Mouse (Mus musculus) retina, postnatal 7 days (tissue): ENCODE results near the gene Slc16a6.

Experiments
- DNase-seq: peaks from one replicate; pipeline ENCODE4 v3.0.0-alpha.2; 2012; ENCODE audit warnings: low read depth, low spot score

Gene Slc16a6

DNA sequence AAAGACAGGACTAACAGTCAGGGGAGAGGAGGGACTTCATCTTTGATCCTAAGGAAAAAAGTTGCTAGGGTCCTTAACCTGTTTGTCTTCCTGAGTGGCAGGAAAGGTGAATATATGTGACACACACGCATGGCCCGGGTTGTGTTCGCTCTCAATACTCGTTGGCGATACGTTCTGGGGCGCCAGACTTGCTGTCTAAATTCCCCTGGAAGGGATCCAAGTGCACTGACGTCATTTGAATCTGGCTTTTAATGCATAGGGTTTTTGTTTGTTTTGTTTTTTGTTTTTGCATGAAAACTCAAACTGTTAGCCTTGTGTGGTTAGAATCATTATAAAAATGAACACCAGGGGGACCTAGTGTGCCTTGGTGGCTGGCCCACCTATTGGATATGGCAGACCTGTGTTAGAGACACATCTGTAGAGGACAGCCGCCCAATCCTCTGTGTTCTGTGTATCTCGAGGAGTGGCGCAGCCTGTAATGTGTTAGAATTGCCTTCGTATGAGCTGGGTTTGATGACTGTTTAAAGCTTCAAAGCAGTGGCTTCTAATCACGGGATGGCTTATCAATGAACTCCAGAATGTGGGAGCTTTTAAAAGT lies 27.9 kb downstream of the Slc16a6 start:
- peak; percentile 38 for DNase-seq

GRCm38 (mm10) chr11:109444600-109444999 lies 28.8 kb downstream of the Slc16a6 start:
- no peak for DNase-seq

- no peak for DNase-seq
Observed at GRCm38 (mm10) chr11:109443468-109444263, 29.7 kb downstream of the Slc16a6 start.

- DNase-seq, result no peak
Observed at GRCm38 (mm10) chr11:109442166-109442730, 31.1 kb downstream of the Slc16a6 start.

DNA sequence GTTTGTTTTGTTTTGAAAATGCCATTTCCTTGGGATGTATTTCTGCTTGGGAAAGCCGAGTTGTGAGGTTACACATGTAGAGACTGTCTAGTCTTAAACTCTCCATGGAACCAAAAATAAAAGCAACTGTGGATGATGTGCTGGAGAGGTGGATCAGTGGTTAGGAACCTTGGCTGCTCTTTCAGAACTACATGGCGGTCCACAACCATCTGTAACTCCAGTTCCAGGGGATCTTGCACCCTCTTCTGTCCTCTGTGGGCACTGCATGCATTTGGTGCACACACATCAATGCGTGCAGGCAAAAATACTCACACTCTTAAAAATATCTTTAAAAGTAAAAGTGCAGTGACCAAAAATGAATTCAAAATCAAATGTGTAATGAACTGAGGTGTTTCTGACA lies 32.3 kb downstream of the Slc16a6 start:
- DNase-seq, result peak; percentile 35

GRCm38 (mm10) chr11:109440641-109441040 lies 32.8 kb downstream of the Slc16a6 start:
- no peak for DNase-seq

- peak; percentile 27 for DNase-seq
Observed at GRCm38 (mm10) chr11:109439829-109440340, 33.5 kb downstream of the Slc16a6 start.

DNA sequence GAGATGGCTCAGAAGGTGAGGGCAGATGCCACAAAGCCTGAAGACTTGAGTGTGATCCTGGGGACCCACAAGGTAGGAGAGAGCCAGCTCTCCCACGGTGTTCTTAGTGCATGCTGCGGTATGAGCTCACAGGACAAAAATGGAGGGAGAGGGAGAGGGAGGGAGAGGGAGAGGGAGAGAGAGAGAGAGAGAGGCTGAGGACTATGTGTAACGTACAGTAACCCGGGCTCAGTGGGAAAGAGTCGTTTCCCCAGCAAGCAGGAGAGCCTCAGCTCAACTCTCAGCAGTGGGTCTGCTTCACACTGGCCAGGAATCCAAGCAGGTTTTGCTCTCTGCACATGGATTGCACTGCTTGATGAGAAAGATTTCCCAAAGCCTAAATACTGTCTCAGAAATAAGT lies 34.2 kb downstream of the Slc16a6 start:
- DNase-seq, result no peak

DNA sequence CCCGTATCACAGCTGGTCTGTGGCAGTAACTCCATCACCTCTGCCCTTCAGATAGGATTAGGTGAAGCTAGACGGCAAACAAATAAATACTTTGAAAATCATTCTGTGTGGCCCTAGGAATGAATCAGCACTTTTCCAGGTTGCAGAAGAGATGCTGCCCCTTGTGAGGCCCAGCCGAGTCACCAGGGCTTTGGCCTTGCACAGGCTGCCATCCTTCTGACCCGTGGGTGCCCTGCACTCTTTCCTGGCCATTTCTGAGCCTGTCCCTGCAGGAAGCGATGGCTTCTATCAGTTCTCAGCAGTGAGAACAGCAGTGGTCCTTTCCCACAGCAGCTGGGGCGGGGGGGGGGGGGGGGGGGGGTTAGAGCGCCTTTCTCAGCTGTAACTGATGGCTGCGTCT lies 36.5 kb downstream of the Slc16a6 start:
- no peak for DNase-seq

GRCm38 (mm10) chr11:109434233-109434798 lies 39.1 kb downstream of the Slc16a6 start:
- no peak for DNase-seq

- no peak for DNase-seq
Observed at GRCm38 (mm10) chr11:109427353-109427752, 46.0 kb downstream of the Slc16a6 start.

GRCm38 (mm10) chr11:109426272-109426586 lies 47.2 kb downstream of the Slc16a6 start:
- DNase-seq, result no peak

DNA sequence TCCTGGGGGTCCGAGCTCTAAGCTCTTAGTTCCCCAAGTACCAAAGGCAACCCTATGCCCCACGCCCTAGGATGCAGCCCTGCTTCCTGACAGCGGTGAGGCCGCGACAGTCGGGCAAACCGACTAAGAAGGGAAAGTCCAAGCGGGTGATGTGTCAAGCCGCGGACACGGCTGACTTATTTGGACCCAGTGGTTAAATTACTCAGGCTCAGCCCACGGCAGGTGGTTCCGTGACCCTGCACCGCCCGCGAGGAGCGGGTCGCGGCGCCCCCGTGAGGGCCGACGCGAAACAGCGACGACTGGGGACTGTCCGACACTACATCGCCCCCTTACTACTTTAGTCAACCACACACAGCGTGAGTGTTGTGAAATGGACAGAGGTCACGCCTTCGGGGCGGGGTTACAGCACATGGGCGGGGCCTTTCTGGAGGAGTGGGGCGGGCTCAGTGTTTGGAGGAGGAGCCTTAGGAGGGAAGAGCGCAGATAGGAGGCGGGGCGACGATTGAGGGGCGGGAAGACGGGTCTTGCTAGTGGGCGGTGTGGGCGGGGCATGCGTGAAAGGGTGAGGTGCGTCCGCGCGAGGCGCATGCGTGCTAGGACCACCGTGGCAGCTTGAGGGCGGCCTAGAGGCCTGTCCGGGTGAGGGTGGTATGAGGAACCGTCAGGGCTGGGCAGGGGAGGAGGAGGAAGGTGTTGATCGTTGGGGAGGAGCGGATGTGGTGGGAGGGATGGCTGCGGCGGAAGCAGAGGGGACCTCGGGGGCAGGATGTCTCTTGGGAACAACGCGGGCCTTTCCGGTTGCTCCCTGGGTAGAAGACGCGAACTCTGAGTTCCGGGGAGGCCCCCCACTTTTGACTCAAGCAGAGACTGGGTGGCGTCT lies 47.8 kb downstream of the Slc16a6 start, which contains the start of gene Amz2:
Amz2 (plus strand) TSS at position 555 of the 880 bp plus-strand sequence.
- peak; percentile 98 for DNase-seq

- DNase-seq, result no peak
Observed at GRCm38 (mm10) chr11:109423294-109423693, 50.1 kb downstream of the Slc16a6 start.

GRCm38 (mm10) chr11:109422263-109422662 lies 51.1 kb downstream of the Slc16a6 start:
- no peak for DNase-seq

GRCm38 (mm10) chr11:109421205-109421604 lies 52.2 kb downstream of the Slc16a6 start:
- no peak for DNase-seq

GRCm38 (mm10) chr11:109420567-109420962 lies 52.8 kb downstream of the Slc16a6 start:
- no peak for DNase-seq

- no peak for DNase-seq
Observed at GRCm38 (mm10) chr11:109419961-109420566, 53.3 kb downstream of the Slc16a6 start.

DNA sequence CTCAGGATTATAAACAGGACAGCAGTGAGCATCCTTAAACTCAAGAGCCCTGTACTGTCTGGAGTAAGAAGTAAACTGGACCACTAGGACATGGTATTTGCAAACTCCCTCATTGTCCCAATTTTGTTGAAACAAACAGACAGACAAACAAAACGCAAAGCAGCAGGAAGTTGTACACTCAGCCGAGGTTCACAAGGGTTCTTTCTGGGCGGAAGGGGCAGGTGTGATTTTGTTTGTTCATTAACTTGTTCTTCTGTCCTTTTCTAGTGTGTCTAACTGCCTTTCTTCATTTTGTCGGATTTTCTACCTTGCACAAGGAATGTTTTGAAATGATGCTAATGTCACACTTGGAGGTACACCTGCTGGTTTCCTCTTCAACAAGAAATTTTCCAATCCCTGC lies 53.9 kb downstream of the Slc16a6 start:
- no peak for DNase-seq

DNA sequence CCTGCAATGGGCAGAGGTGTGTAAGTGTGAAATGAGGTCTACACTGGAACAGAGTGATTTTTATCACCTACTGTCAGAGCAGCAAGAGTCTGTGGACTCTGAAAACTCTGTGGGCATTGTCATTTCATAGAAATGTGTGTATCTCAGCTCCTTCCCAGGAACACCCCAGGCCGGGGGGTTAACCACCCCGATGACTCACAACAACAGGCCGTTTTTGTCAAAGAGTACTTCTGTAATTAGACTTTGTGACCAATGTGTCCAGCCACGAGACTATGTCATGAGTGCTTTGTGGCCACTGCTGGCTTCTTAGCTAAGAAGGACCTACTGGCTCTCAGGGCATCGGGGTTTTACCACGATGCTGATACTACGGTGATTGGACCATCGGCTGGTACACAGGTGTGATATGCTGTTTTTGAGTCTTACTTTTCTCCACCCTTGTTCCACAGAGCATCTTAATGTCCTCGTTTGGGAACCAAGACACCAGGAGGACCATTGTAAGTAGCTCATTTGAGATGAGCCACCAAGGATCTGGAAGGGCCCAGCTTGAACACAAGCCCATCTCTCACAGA lies 55.8 kb downstream of the Slc16a6 start:
- no peak for DNase-seq
